Mouse (Mus musculus) urinary bladder, adult 18-20 months (tissue): ENCODE data around the gene Ate1.
"Not testable (repeated sequence)": the region's sequence is repeated elsewhere in the genome, so short reads cannot be mapped to it uniquely, and the experiment has no call there.

Source experiments
- DNase-seq, 2 experiments: peaks; one replicate each; pipeline ENCODE4 v3.0.0; 2022; ENCODE audit warnings: low spot score in 2 of 2, mixed read lengths in 2 of 2

Gene Ate1

GRCm38 (mm10) chr7:130403346-130403745 is 116.8 kb downstream of the Ate1 start:
- DNase-seq = no peak

GRCm38 (mm10) chr7:130394697-130395096 is 125.5 kb downstream of the Ate1 start:
- no peak for DNase-seq

- DNase-seq = not testable (repeated sequence)
Observed at GRCm38 (mm10) chr7:130390060-130390459, 130.1 kb downstream of the Ate1 start.

GRCm38 (mm10) chr7:130386308-130386707 is 133.9 kb downstream of the Ate1 start:
- DNase-seq = no peak

GRCm38 (mm10) chr7:130385732-130386294 is 134.4 kb downstream of the Ate1 start:
- no peak for DNase-seq

GRCm38 (mm10) chr7:130382126-130382525 is 138.0 kb downstream of the Ate1 start:
- no peak for DNase-seq

GRCm38 (mm10) chr7:130381387-130381951 is 138.7 kb downstream of the Ate1 start:
- no peak for DNase-seq

GRCm38 (mm10) chr7:130380769-130381355 is 139.3 kb downstream of the Ate1 start:
- peak in 1 of 2 experiments; percentile 11 for DNase-seq

GRCm38 (mm10) chr7:130380367-130380766 is 139.8 kb downstream of the Ate1 start:
- no peak for DNase-seq

GRCm38 (mm10) chr7:130379886-130380285 is 140.3 kb downstream of the Ate1 start:
- no peak for DNase-seq

- DNase-seq = no peak
Observed at GRCm38 (mm10) chr7:130378308-130378707, 141.9 kb downstream of the Ate1 start.

GRCm38 (mm10) chr7:130374311-130374710 is 145.9 kb downstream of the Ate1 start:
- no peak for DNase-seq

- no peak for DNase-seq
Observed at GRCm38 (mm10) chr7:130368827-130369641, 151.1 kb downstream of the Ate1 start.

GRCm38 (mm10) chr7:130368036-130368826 is 151.9 kb downstream of the Ate1 start:
- no peak for DNase-seq

- no peak for DNase-seq
Observed at GRCm38 (mm10) chr7:130367222-130368035, 152.7 kb downstream of the Ate1 start.

GRCm38 (mm10) chr7:130365711-130366110 is 154.5 kb downstream of the Ate1 start:
- no peak for DNase-seq
